Mouse (Mus musculus): ENCODE data around the gene Kif26b.

DNA sequence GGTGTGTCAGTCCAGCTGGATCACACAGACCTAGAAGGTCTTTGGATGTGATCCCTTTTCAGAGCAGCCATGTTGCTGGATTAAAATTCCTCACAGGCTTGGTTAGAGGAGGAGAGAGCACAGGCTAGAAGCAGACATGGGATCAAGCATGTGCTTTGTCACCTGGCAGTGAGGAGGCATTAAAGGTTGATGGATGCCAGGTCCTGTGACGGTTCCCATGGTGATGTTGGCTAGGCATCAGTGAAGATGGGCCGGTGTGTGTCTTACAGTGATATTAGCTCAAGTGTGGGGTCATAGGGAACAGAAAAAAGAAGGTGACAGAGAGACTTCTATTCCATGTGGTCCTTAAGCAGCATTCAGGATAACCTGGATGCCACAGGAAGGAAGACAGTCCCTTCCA lies 46.8 kb downstream of the Kif26b start:
- no peak for TF ChIP-seq POLR2A (IDR thresholded peaks at IDR 0.05; ENCODE audit: borderline replicate concordance, insufficient read depth, low read length)
- TF ChIP-seq CTCF (IDR thresholded peaks at IDR 0.05; ENCODE audit: borderline replicate concordance, insufficient read depth, low read depth, low read length) = no peak

All from cerebellum, adult 2 months (tissue).